Mouse (Mus musculus) G1E (cell line): ENCODE results near the gene Scn2a.

Experiments used
- CTCF ChIP-seq: IDR thresholded peaks from 2 replicates; pipeline ENCODE4 v1.5.1; 2012; ENCODE audit warnings: low read depth, low read length, inconsistent platforms, mixed read lengths
- POLR2AphosphoS5 ChIP-seq: IDR thresholded peaks from 2 replicates; pipeline ENCODE4 v1.6.1; 2012; ENCODE audit warnings: low read depth, low read length, inconsistent platforms; ENCODE audit not compliant: insufficient replicate concordance
- TAL1 ChIP-seq: conservative IDR thresholded peaks from 2 replicates; pipeline ENCODE4 v1.6.1; 2012; ENCODE audit warnings: low read depth, low read length, inconsistent platforms, mixed read lengths

GRCm38 (mm10) chr2:65701175-65701574 is 80.6 kb downstream of the Scn2a start:
- TF ChIP-seq CTCF (no peak), POLR2AphosphoS5 (no peak), TAL1 (no peak)
